Mouse (Mus musculus) ES-Bruce4 (cell line): ENCODE measurements around the gene Dhx57. TPM values are rescaled to one million over a fixed set of nuclear protein-coding genes. Genes with fewer than 3 reads are reported as not detected.
"Not testable (repeated sequence)": the region's sequence is repeated elsewhere in the genome, so short reads cannot be mapped to it uniquely, and the experiment has no call there.

Experiments used
- H3K27ac ChIP-seq: 2 replicates; pipeline ENCODE4 v1.5.1; 2012; ENCODE audit warnings: low read length, inconsistent platforms; ENCODE audit not compliant: insufficient read depth
- H3K27me3 ChIP-seq: 2 replicates; pipeline ENCODE4 v1.6.1; 2012; ENCODE audit warnings: mild to moderate bottlenecking, low read length, inconsistent platforms; ENCODE audit not compliant: control insufficient read depth, poor library complexity, insufficient read depth, severe bottlenecking
- H3K36me3 ChIP-seq: 2 replicates; pipeline ENCODE4 v1.6.1; 2012; ENCODE audit warnings: inconsistent platforms, mild to moderate bottlenecking, low read length, moderate library complexity; ENCODE audit not compliant: control insufficient read depth, poor library complexity, insufficient read depth, severe bottlenecking
- H3K4me1 ChIP-seq: one replicate; pipeline ENCODE4 v1.8.1; 2011; ENCODE audit warnings: low read length; ENCODE audit not compliant: control insufficient read depth, insufficient read depth
- H3K4me3 ChIP-seq: 2 replicates; pipeline ENCODE4 v1.5.1; 2011; ENCODE audit warnings: low read depth, mild to moderate bottlenecking, low read length
- H3K9ac ChIP-seq: 2 replicates; pipeline ENCODE4 v1.6.1; 2012; ENCODE audit warnings: low read depth, mild to moderate bottlenecking, inconsistent platforms; ENCODE audit not compliant: poor library complexity, severe bottlenecking
- H3K9me3 ChIP-seq: replicated peaks from 2 replicates; pipeline ENCODE4 v1.6.1; 2012; ENCODE audit warnings: mild to moderate bottlenecking, low read length, inconsistent platforms; ENCODE audit not compliant: control insufficient read depth, poor library complexity, insufficient read depth, severe bottlenecking
- CTCF ChIP-seq: IDR thresholded peaks from one replicate; pipeline ENCODE4 v1.8.1; 2011; ENCODE audit warnings: low read depth, low read length
- EP300 ChIP-seq: IDR thresholded peaks from 2 replicates; pipeline ENCODE4 v1.6.1; 2011; ENCODE audit warnings: low read depth, low read length; ENCODE audit not compliant: insufficient read depth
- POLR2A ChIP-seq: IDR thresholded peaks from one replicate; pipeline ENCODE4 v1.8.1; 2011; ENCODE audit warnings: low read length; ENCODE audit not compliant: insufficient read depth
- polyA plus RNA-seq: library from polyadenylated mRNA; stranded (reverse); fragments of >200 nt; gene quantifications from 2 replicates; pipeline ENCODE4 v1.2.4, GENCODE M21; 2011; ENCODE audit warnings: low read depth; ENCODE audit not compliant: missing spikeins, insufficient read depth, insufficient read length

Dhx57 gene
- polyA plus RNA-seq, 1 experiment, result 26.4 TPM

GRCm38 (mm10) chr17:80221890-80222628 is 68.2 kb downstream of the Dhx57 start:
- Histone ChIP-seq H3K4me3 (no peak overlapping the region), H3K27me3 (no peaks in the 10 kb centered on the region; the same call in 1 of the 2 replicates), H3K36me3 (peaks cover 7% of the 10 kb centered on the region), H3K27ac (no peak overlapping the region), H3K4me1 (no peaks in the 10 kb centered on the region), H3K9me3 (no peaks in the 10 kb centered on the region), H3K9ac (no peak overlapping the region)
- TF ChIP-seq POLR2A, result no peak
- no peak for TF ChIP-seq CTCF
- TF ChIP-seq EP300, result no peak

- Histone ChIP-seq H3K27ac (no peak overlapping the region), H3K9ac (no peak overlapping the region), H3K4me1 (no peaks in the 10 kb centered on the region), H3K27me3 (no peaks in the 10 kb centered on the region; the same call in 1 of the 2 replicates), H3K4me3 (no peak overlapping the region), H3K9me3 (no peaks in the 10 kb centered on the region), H3K36me3 (peaks cover under 1% of the 10 kb centered on the region; the same call in 1 of the 2 replicates)
- TF ChIP-seq POLR2A, result no peak
- TF ChIP-seq CTCF, result no peak
- TF ChIP-seq EP300, result no peak
Observed at GRCm38 (mm10) chr17:80221202-80221601, 69.1 kb downstream of the Dhx57 start.

GRCm38 (mm10) chr17:80220131-80220530 is 70.1 kb downstream of the Dhx57 start:
- Histone ChIP-seq H3K36me3 (no peaks in the 10 kb centered on the region), H3K27me3 (no peaks in the 10 kb centered on the region; the same call in 1 of the 2 replicates), H3K4me1 (no peaks in the 10 kb centered on the region), H3K4me3 (no peak overlapping the region), H3K27ac (no peak overlapping the region), H3K9ac (no peak overlapping the region), H3K9me3 (no peaks in the 10 kb centered on the region)
- TF ChIP-seq POLR2A, result no peak
- TF ChIP-seq CTCF, result no peak
- TF ChIP-seq EP300, result no peak

- H3K36me3 ChIP-seq, H3K4me1 ChIP-seq, H3K9ac ChIP-seq, H3K4me3 ChIP-seq, H3K27ac ChIP-seq, H3K27me3 ChIP-seq, H3K9me3 ChIP-seq: not testable (repeated sequence)
Observed at GRCm38 (mm10) chr17:80213998-80214397, 76.3 kb downstream of the Dhx57 start.

GRCm38 (mm10) chr17:80206671-80207581 is 83.3 kb downstream of the Dhx57 start, which contains the start of the genes Srsf7 and Ttc39d:
Gene Srsf7, minus strand, starts transcription at chr17:80207307.
Gene Ttc39d, plus strand, starts transcription at chr17:80207460.
- Histone ChIP-seq H3K4me3 (peak within 1 kb of the TSS; percentile 96), H3K9me3 (no peaks in the 10 kb centered on the region), H3K27ac (peak within 1 kb of the TSS; percentile 56), H3K9ac (peak within 1 kb of the TSS; percentile 90), H3K36me3 (peaks cover 40% of the 10 kb centered on the region), H3K27me3 (no peaks in the 10 kb centered on the region), H3K4me1 (no peaks in the 10 kb centered on the region)
- TF ChIP-seq CTCF, result no peak
- TF ChIP-seq EP300, result peak; percentile 69; the same call in 1 of the 2 replicates
- TF ChIP-seq POLR2A, result peak; percentile 99
